8 mouse cellular contexts compared by ENCODE assay signal in the genomic region with DNA sequence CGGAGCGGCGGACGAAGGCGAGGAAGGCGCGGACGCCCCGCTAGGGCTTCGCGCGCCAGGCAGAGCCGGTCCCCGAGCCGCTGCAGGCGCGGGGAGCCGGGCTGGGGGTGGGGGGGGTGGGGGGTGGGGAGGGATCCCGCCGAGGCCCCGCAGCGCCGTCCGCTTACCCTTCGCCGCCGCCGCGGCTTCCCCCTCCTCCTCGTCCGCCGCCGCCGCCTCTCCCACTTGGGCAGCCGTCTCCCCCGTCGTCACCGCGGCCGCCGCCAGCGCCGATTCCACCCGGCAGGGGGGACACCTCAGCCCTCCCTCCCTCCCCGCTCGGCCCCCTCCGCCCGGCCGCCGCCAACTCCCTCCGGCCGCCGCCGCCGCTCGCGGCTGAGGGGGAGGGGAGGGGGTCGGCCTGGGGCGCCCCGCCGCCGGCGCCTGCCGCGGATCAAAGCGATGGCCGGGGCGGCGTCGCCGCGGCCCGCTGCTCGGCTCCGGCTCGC. TPM values are rescaled to one million over a fixed set of nuclear protein-coding genes. Genes with fewer than 3 reads are reported as not detected.
A peak's percentile ranks its signal among the peaks of the same experiment; 100 is the strongest.
DNase-seq lines count a peak whose midpoint lies in the region; ATAC-seq and TF ChIP-seq lines count a peak whose summit lies in the region.

No protein-coding gene starts in this region.

- no peaks in the 10 kb centered on the region for H3K36me3 ChIP-seq in intestine, embryonic 14.5 days (ENCODE audit: control insufficient read depth, insufficient read depth, low read length)
- H3K36me3 ChIP-seq in liver, embryonic 12.5 days, result peaks cover 5% of the 10 kb centered on the region
- no peaks in the 10 kb centered on the region for H3K36me3 ChIP-seq in neural tube, embryonic 15.5 days

- peak overlapping the region; percentile 94 for H3K4me3 ChIP-seq in gastrocnemius, adult 2 months
- H3K4me3 ChIP-seq in intestine, embryonic 14.5 days (ENCODE audit: low read depth, low read length), result peak overlapping the region; percentile 65
- peak overlapping the region; percentile 98 for H3K4me3 ChIP-seq in liver, embryonic 12.5 days
- H3K4me3 ChIP-seq in neural tube, embryonic 15.5 days (replicated peaks), result peak overlapping the region; percentile 96

- 0% methylated on average over 13 of the region's 76 CpGs for WGBS in intestine, embryonic 14.5 days
- 3% methylated on average over 20 of the region's 76 CpGs for WGBS in liver, embryonic 12.5 days (ENCODE audit: insufficient replicate concordance)
- 0% methylated on average over 7 of the region's 76 CpGs for WGBS in neural tube, embryonic 15.5 days

- H3K4me2 ChIP-seq in intestine, embryonic 14.5 days (ENCODE audit: low read length), result peak overlapping the region; percentile 89
- H3K4me2 ChIP-seq in liver, embryonic 12.5 days, result peak overlapping the region; percentile 94
- peak overlapping the region; percentile 72 for H3K4me2 ChIP-seq in neural tube, embryonic 15.5 days

- peaks cover 14% of the 10 kb centered on the region for H3K4me1 ChIP-seq in intestine, embryonic 14.5 days (replicated peaks; ENCODE audit: control insufficient read depth, insufficient read depth, low read length)
- peaks cover 66% of the 10 kb centered on the region for H3K4me1 ChIP-seq in liver, embryonic 12.5 days
- peaks cover 20% of the 10 kb centered on the region for H3K4me1 ChIP-seq in neural tube, embryonic 15.5 days

- DNase-seq in layer of hippocampus, adult 11-12 months (ENCODE audit: low spot score), result peak; percentile 35
- DNase-seq in layer of hippocampus, adult 9-10 months (ENCODE audit: low spot score), result no peak
- DNase-seq in cerebellum, adult 11-12 months, result peak; percentile 64
- peak; percentile 78 for DNase-seq in gastrocnemius, adult 2 months
- DNase-seq in intestine, embryonic 14.5 days (ENCODE audit: low spot score), result peak; percentile 81
- DNase-seq in thymus, postnatal 25 days, result peak; percentile 63

- peak overlapping the region; percentile 96 for H3K27ac ChIP-seq in gastrocnemius, adult 2 months
- H3K27ac ChIP-seq in intestine, embryonic 14.5 days (ENCODE audit: low read depth), result peak overlapping the region; percentile 99
- H3K27ac ChIP-seq in liver, embryonic 12.5 days, result peak overlapping the region; percentile 96
- peak overlapping the region; percentile 98 for H3K27ac ChIP-seq in neural tube, embryonic 15.5 days (replicated peaks)

- intact Hi-C loops in gastrocnemius, adult 2 months (cut with DNase I), result loop anchor here (10.0 kb wide), 1 partner anchor 161 kb away; a partner anchor contains a TSS

- H3K27me3 ChIP-seq in intestine, embryonic 14.5 days (replicated peaks; ENCODE audit: control insufficient read depth, insufficient read depth, low read length), result no peaks in the 10 kb centered on the region
- H3K27me3 ChIP-seq in liver, embryonic 12.5 days (replicated peaks), result no peaks in the 10 kb centered on the region
- no peaks in the 10 kb centered on the region for H3K27me3 ChIP-seq in neural tube, embryonic 15.5 days (replicated peaks)

- TF ChIP-seq CTCF in gastrocnemius, adult 2 months (IDR thresholded peaks at IDR 0.05), result no peak

- peak overlapping the region; percentile 98 for H3K9ac ChIP-seq in intestine, embryonic 14.5 days (ENCODE audit: low read length)
- peak overlapping the region; percentile 99 for H3K9ac ChIP-seq in liver, embryonic 12.5 days
- H3K9ac ChIP-seq in neural tube, embryonic 15.5 days (replicated peaks), result peak overlapping the region; percentile 97

- H3K9me3 ChIP-seq in intestine, embryonic 14.5 days (ENCODE audit: control insufficient read depth, low read length), result no peaks in the 10 kb centered on the region
- no peaks in the 10 kb centered on the region for H3K9me3 ChIP-seq in liver, embryonic 12.5 days (replicated peaks)
- H3K9me3 ChIP-seq in neural tube, embryonic 15.5 days (replicated peaks), result no peaks in the 10 kb centered on the region

- peak; percentile 63 for ATAC-seq in intestine, embryonic 14.5 days (replicated peaks; ENCODE audit: low FRiP score, low TSS enrichment, low read depth)
- ATAC-seq in liver, embryonic 12.5 days, result peak; percentile 44; the same call in 1 of the 2 replicates
- ATAC-seq in neural tube, embryonic 15.5 days (ENCODE audit: low FRiP score), result peak; percentile 66; the same call in 1 of the 2 replicates

RNA-seq across cellular contexts. Expression of a gene that starts 0.4 kb away (rescaled TPM):
- 100 to 1,000 TPM in 1 of 2 experiments, 10 to 100 TPM in 1; 96.2 to 100 TPM for total RNA-seq in gastrocnemius, adult 2 months (2021)
- 27.7 and 30.1 TPM in 2 replicates for polyA plus RNA-seq in intestine, embryonic 14.5 days (2014; fragmentation: Nextera tagmentation; extraction: Ambion mirVana)
- polyA plus RNA-seq in liver, embryonic 12.5 days (2016; fragmentation: Nextera tagmentation; extraction: Ambion mirVana), result 11.4 and 11.8 TPM in 2 replicates
- polyA plus RNA-seq in neural tube, embryonic 15.5 days (2015; fragmentation: Nextera tagmentation; extraction: Ambion mirVana), result 12.1 and 13.5 TPM in 2 replicates
